Mouse (Mus musculus) cortical plate, adult 2 months (tissue): ENCODE data around the gene Col6a3.

ENCODE experiments used
- CTCF ChIP-seq: fragments of 200-500 bp; IDR thresholded peaks from 2 replicates; pipeline ENCODE4 v1.5.1; 2011; ENCODE audit warnings: mild to moderate bottlenecking, control low read depth, low read length; ENCODE audit not compliant: insufficient read depth; ENCODE audit errors: extremely low read depth
- POLR2A ChIP-seq: fragments of 200-500 bp; IDR thresholded peaks from 2 replicates; pipeline ENCODE4 v1.6.1; 2011; ENCODE audit warnings: mild to moderate bottlenecking, low read length, control low read depth; ENCODE audit not compliant: insufficient read depth; ENCODE audit errors: extremely low read depth

DNA sequence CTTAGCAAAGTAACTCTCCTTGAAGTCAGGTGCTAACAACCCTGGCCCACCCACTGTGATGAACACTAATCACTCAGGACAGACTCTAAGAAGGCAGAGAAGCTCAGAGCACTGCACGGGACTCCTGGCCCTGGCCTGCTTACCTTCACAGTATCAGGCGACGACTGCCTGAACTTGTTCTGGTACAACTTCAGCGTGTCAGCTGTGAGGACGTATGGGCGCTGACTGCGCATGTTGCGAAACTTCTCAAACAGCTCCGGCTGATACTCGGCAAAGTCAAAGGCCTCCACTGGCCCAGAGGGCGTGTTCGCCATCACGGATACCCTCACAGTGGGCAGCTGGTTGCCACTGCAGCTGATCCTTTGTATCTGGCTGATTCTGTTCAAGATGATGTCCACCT lies 42.7 kb downstream of the Col6a3 start:
- TF ChIP-seq POLR2A (no peak), CTCF (no peak)
